Mouse (Mus musculus) heart, embryonic 14.5 days (tissue): Measurements from ENCODE around the gene Krt79. TPM values are rescaled to one million over a fixed set of nuclear protein-coding genes. Genes with fewer than 3 reads are reported as not detected.

Source experiments
- ATAC-seq: fragments of 200-750 bp; cut with Nextera tagmentation; 2 replicates; pipeline ENCODE4 v1.8.0; 2017; ENCODE audit warnings: low read depth, moderate TSS enrichment; ENCODE audit not compliant: insufficient number of reproducible peaks, insufficient read depth, low FRiP score
- H3K27ac ChIP-seq, 2 experiments: fragments of 200-500 bp in 1 of 2; fragments of 300-500 bp in 1 of 2; sonication (generic) in 1 of 2; replicated peaks in 1 of 2; 2 replicates each; pipeline ENCODE4 v1.5.1; 2012 to 2014; ENCODE audit warnings: low read depth in 2 of 2, low read length in 2 of 2, control low read depth in 1 of 2, mild to moderate bottlenecking in 1 of 2, mixed read lengths in 1 of 2; ENCODE audit not compliant: control insufficient read depth in 1 of 2, insufficient read depth in 1 of 2
- H3K27me3 ChIP-seq: fragments of 300-500 bp; sonication (generic); 2 replicates; pipeline ENCODE4 v1.6.1; 2014; ENCODE audit warnings: mild to moderate bottlenecking, low read length, control low read depth; ENCODE audit not compliant: control insufficient read depth, insufficient read depth
- H3K36me3 ChIP-seq: fragments of 300-500 bp; sonication (generic); 2 replicates; pipeline ENCODE4 v1.6.1; 2014; ENCODE audit warnings: mild to moderate bottlenecking, control low read depth, low read length, mixed read lengths; ENCODE audit not compliant: control insufficient read depth, insufficient read depth
- H3K4me1 ChIP-seq, 2 experiments: fragments of 200-500 bp in 1 of 2; fragments of 300-500 bp in 1 of 2; sonication (generic) in 1 of 2; 2 replicates each; pipeline ENCODE4 v1.6.1; 2012 to 2014; ENCODE audit warnings: low read length in 2 of 2, control low read depth in 1 of 2, mixed read lengths in 1 of 2; ENCODE audit not compliant: control insufficient read depth in 2 of 2, insufficient read depth in 2 of 2
- H3K4me2 ChIP-seq: fragments of 300-500 bp; sonication (generic); 2 replicates; pipeline ENCODE4 v1.6.1; 2014; ENCODE audit warnings: mild to moderate bottlenecking, low read length
- H3K4me3 ChIP-seq, 2 experiments: fragments of 200-500 bp in 1 of 2; fragments of 300-500 bp in 1 of 2; sonication (generic) in 1 of 2; 2 replicates each; pipeline ENCODE4 v1.5.1; 2012 to 2014; ENCODE audit warnings: low read length in 2 of 2, mild to moderate bottlenecking in 2 of 2, control low read depth in 1 of 2, low read depth in 1 of 2, moderate library complexity in 1 of 2; ENCODE audit not compliant: control insufficient read depth in 1 of 2, insufficient read depth in 1 of 2
- H3K9ac ChIP-seq: fragments of 300-500 bp; sonication (generic); 2 replicates; pipeline ENCODE4 v1.6.1; 2014; ENCODE audit warnings: mild to moderate bottlenecking, low read length
- H3K9me3 ChIP-seq: fragments of 300-500 bp; sonication (generic); 2 replicates; pipeline ENCODE4 v1.6.1; 2016; ENCODE audit warnings: low read length, control low read depth; ENCODE audit not compliant: control insufficient read depth
- WGBS: fragments of 180-500 bp; shearing (Covaris S2); extraction: QIAGEN DNeasy Blood & Tissue Kit; methylation state at CpG from one replicate; pipeline ENCODE4 v1.1.7; 2014; 5-methylcytosine and 5-hydroxymethylcytosine counted together
- microRNA-seq: library from miRNA; unstranded; fragments of <30 nt; microRNA quantifications from one replicate; pipeline ENCODE4, GENCODE M21; 2016
- polyA plus RNA-seq: library from polyadenylated mRNA; unstranded; fragments of >200 nt; fragmentation: Nextera tagmentation; extraction: Ambion mirVana; gene quantifications from 2 replicates; pipeline ENCODE4 v1.2.1, GENCODE M21; 2014

Gene Krt79
- polyA plus RNA-seq, 1 experiment from 2014 or later: 0.51 TPM

DNA sequence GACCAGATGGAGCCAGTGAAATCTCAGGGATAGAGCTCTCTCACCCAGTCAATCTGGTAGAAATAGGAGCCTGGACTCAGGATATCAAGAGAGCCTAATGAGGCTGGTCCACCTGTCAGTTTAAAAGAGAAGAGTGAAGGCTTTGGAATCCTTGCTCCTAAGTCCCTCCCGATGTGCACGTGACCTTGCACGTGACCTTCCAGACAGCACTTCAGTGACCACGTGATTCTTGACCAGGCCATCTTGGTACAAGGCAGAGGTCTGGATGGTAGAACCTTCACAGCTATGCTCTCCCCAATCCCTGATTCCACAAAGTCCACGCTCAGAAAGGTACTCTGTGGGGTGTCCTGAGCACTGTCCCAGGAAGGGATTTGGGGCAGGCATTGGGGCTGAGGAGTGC is 35.3 kb downstream of the Krt79 start:
- Histone ChIP-seq H3K27me3 (no peaks in the 10 kb centered on the region), H3K36me3 (no peaks in the 10 kb centered on the region), H3K27ac (no peak overlapping the region), H3K4me3 (no peak overlapping the region), H3K4me2 (no peak overlapping the region), H3K9ac (no peak overlapping the region), H3K4me1 (no peaks in the 10 kb centered on the region), H3K9me3 (no peaks in the 10 kb centered on the region)
- ATAC-seq: no peak
- 65% methylated on average over 5 of the region's 5 CpGs for WGBS

DNA sequence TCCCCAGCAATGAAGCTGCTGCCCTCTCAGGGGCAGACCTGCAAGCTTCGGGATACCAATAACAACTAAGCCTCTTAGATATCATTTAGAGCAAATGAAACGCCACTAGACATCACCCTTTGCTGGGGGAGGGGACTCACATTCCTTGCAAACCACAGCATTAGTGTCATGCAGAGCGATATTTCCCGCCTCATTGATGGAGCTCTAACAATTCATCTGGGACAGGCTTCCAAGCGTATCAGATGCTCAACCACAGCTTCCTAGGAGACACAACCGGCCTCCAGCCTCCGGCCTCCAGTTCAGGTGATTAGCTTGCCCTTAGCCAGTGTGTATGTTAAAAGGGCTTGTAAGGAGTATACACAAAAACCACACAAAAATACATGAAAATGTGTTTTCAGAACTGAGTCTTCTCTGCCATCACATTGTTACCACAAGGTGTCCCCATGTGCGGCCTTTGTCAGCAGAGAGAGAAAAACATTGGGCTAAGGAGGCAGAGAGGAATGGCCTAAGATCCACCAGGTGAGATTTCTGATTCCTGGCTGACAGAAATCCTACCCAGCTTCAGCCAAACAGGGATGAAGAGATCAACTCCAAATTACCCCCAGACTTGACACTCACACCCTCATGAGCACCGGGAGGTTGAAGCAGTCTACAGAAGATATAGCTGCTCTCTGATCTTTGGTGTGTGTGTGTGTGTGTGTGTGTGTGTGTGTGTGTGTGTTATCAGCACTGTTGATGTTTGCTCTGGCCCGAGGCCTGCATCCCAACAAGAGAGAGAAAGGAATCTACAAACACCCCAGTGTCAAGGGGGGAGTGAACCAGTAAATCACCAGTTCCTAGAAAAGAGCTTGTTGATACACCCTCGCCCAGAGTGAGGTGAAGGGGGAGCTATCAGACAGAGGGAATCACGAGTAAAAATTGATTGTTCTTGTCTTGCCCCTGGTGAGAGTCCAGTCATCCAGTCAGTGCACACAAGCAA is 37.7 kb downstream of the Krt79 start:
- H3K4me2 ChIP-seq: no peak overlapping the region
- ATAC-seq: no peak
- H3K4me1 ChIP-seq: no peaks in the 10 kb centered on the region
- 45% methylated on average over 12 of the region's 12 CpGs for WGBS
- H3K27ac ChIP-seq: no peak overlapping the region
- no peaks in the 10 kb centered on the region for H3K9me3 ChIP-seq
- H3K9ac ChIP-seq: no peak overlapping the region
- no peak overlapping the region for H3K4me3 ChIP-seq
- H3K27me3 ChIP-seq: no peaks in the 10 kb centered on the region
- H3K36me3 ChIP-seq: no peaks in the 10 kb centered on the region

DNA sequence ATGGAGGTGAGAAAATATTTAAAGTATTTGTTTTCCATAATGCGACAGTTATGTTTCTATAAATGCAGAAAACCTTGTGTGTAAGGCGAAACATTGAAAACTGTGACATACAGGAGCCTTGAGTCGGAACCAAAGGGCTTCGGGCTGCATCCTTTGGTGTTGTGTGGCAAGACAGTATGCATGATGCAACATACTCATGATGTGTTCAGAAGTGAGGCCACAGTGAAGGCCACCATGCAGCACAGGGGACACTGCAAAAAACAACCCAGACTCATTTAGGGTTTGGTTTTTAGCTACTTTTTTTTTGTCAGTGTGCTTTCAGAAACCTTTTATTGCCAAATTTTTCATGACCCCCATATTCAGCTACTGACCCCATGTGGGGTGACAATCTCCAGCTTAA is 44.9 kb downstream of the Krt79 start:
- Histone ChIP-seq H3K36me3 (no peaks in the 10 kb centered on the region), H3K9ac (no peak overlapping the region), H3K4me2 (no peak overlapping the region), H3K27me3 (no peaks in the 10 kb centered on the region), H3K4me1 (peaks cover 0 to 1% of the 10 kb centered on the region in 2 experiments; a peak in 1 of 4 replicates), H3K4me3 (no peak overlapping the region), H3K9me3 (no peaks in the 10 kb centered on the region), H3K27ac (no peak overlapping the region)
- ATAC-seq: no peak
- 89% methylated on average over 4 of the region's 4 CpGs for WGBS

DNA sequence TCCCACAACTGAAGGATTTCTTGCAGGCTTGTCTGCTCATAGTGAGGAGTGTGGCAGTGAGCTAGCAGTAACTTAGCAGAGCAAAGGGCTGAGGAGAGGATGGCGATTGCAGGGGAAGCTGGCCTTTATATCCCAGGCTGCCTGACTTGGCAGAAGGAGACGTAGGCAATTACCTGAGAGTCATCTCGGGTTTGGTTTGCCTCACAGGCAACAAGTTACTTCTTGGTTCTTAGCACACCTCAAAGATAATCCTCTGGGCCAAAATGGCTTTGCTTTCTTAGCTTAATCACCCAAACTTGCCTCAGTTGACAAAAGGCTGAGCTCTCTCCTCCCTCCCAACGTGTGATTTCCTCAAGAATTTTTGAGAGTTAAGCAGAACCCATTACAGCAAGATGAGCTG is 47.3 kb downstream of the Krt79 start, which contains the start of gene Krt76:
TSS of gene Krt76 (minus strand) at position 101 of the 400 bp plus-strand sequence.
- 45% methylated on average over 4 of the region's 4 CpGs for WGBS
- H3K4me1 ChIP-seq: peaks cover 2 to 7% of the 10 kb centered on the region in 2 experiments; a peak in 1 of 4 replicates
- H3K4me2 ChIP-seq: no peak within 1 kb of the TSS
- H3K27me3 ChIP-seq: no peaks in the 10 kb centered on the region
- no peak within 1 kb of the TSS for H3K4me3 ChIP-seq
- ATAC-seq: no peak
- H3K27ac ChIP-seq: no peak within 1 kb of the TSS
- H3K9ac ChIP-seq: no peak within 1 kb of the TSS
- no peaks in the 10 kb centered on the region for H3K9me3 ChIP-seq
- H3K36me3 ChIP-seq: no peaks in the 10 kb centered on the region

DNA sequence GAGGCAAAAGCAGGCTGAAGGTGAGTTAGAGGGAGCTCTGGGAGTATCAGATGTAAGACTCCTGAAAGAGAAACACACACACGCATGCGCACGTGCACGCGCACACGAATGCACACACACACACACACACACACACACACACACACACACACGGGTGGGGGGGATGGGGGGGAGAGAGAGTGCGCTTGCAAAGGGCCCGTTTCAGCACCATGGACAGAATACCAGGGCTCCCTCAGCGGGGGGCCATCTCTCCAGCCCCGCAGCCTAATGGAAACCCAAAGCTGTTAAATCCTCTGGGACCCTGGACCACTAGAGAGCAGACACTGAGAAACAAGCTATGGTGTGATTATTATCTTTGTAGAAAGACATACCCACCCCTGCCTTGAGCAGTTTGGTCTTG is 60.3 kb downstream of the Krt79 start:
- WGBS: 24% methylated on average over 11 of the region's 11 CpGs
- H3K4me2 ChIP-seq: no peak overlapping the region

More for the DNA sequence above, 60.3 kb downstream of the Krt79 start:
- no peak for ATAC-seq
- H3K9me3 ChIP-seq: no peaks in the 10 kb centered on the region
- no peaks in the 10 kb centered on the region for H3K36me3 ChIP-seq
- H3K9ac ChIP-seq: no peak overlapping the region
- H3K4me1 ChIP-seq: no peaks in the 10 kb centered on the region
- no peak overlapping the region for H3K4me3 ChIP-seq
- peaks cover 9% of the 10 kb centered on the region for H3K27me3 ChIP-seq
- H3K27ac ChIP-seq: no peak overlapping the region

Small RNAs within 50 kb of the gene (microRNA-seq; reads per million reads assigned to microRNA genes)
- gene Gm44356: not detected

Other genes starting within 250 kb of the Krt79 start
- gene Krt6a, start 246.0 kb downstream of the Krt79 start, polyA plus RNA-seq: not detected in 2 replicates
- not detected in 2 replicates for gene Krt5, start 227.4 kb downstream of the Krt79 start, polyA plus RNA-seq
- gene Krt71, start 197.2 kb downstream of the Krt79 start, polyA plus RNA-seq: not detected in 2 replicates
- gene Krt72, start 153.9 kb downstream of the Krt79 start, polyA plus RNA-seq: not detected in 2 replicates
- not detected in 2 replicates for gene Krt73, start 138.0 kb downstream of the Krt79 start, polyA plus RNA-seq
- gene Krt2, start 122.2 kb downstream of the Krt79 start, polyA plus RNA-seq: not detected in 2 replicates
- gene Krt1, start 89.5 kb downstream of the Krt79 start, polyA plus RNA-seq: 0.31 and 0.55 TPM in 2 replicates
- not detected in 2 replicates for gene Krt77, start 70.6 kb downstream of the Krt79 start, polyA plus RNA-seq
- gene Krt76, start 47.4 kb downstream of the Krt79 start, polyA plus RNA-seq: not detected in 2 replicates
- 0.42 TPM in 1 of 2 replicates, not detected in the other for gene Krt4, start 15.6 kb downstream of the Krt79 start, polyA plus RNA-seq
- gene Krt78, start 14.0 kb upstream of the Krt79 start, polyA plus RNA-seq: not detected in 2 replicates
- 8.6 and 11.9 TPM in 2 replicates for gene Krt8, start 64.2 kb upstream of the Krt79 start, polyA plus RNA-seq
- 15.4 and 20.6 TPM in 2 replicates for gene Krt18, start 87.9 kb upstream of the Krt79 start, polyA plus RNA-seq
- 70.8 and 78.0 TPM in 2 replicates for gene Eif4b, start 133.4 kb upstream of the Krt79 start, polyA plus RNA-seq
- gene Tns2, start 160.1 kb upstream of the Krt79 start, polyA plus RNA-seq: 27.2 and 30.1 TPM in 2 replicates
- 12.0 and 12.4 TPM in 2 replicates for gene Spryd3, start 195.9 kb upstream of the Krt79 start, polyA plus RNA-seq
- gene Igfbp6, start 204.0 kb upstream of the Krt79 start, polyA plus RNA-seq: 6.5 and 7.7 TPM in 2 replicates
- gene Soat2, start 210.2 kb upstream of the Krt79 start, polyA plus RNA-seq: 0.20 and 0.32 TPM in 2 replicates